8 mouse cellular contexts compared by ENCODE assay signal in genomic region chr10:28074653-28075451, GRCm38 (mm10). TPM values are rescaled to one million over a fixed set of nuclear protein-coding genes. Genes with fewer than 3 reads are reported as not detected.
A peak's percentile ranks its signal among the peaks of the same experiment; 100 is the strongest.
DNase-seq lines count a peak whose midpoint lies in the region; ATAC-seq and TF ChIP-seq lines count a peak whose summit lies in the region.

Gene Ptprk (plus strand): TSS chr10:28074820.

- DNase-seq in R1 (ENCODE audit: low read depth, low spot score), result peak; percentile 93
- DNase-seq in cerebellum, postnatal 10 days, result peak; percentile 90 to 96
- DNase-seq in frontal cortex, postnatal 25 days (ENCODE audit: low spot score in 2 of 2), result peak; percentile 77 to 79
- DNase-seq in layer of hippocampus, postnatal 14 days (ENCODE audit: low spot score in 2 of 2), result peak; percentile 86 to 91
- peak; percentile 98 for DNase-seq in lung, postnatal 0 days (ENCODE audit: low spot score)
- DNase-seq in retina, postnatal 7 days (ENCODE audit: low read depth, low spot score), result peak; percentile 43
- peak; percentile 94 for DNase-seq in urinary bladder, postnatal 14 days (ENCODE audit: low spot score)

- H3K27ac ChIP-seq in hindbrain, embryonic 12.5 days, result peak within 1 kb of the TSS; percentile 93
- H3K27ac ChIP-seq in lung, postnatal 0 days (ENCODE audit: low read length), result peak within 1 kb of the TSS; percentile 97

- TF ChIP-seq CTCF in lung, postnatal 0 days (IDR thresholded peaks at IDR 0.05), result peak; percentile 12

- peak within 1 kb of the TSS; percentile 68 for H3K4me3 ChIP-seq in hindbrain, embryonic 12.5 days
- H3K4me3 ChIP-seq in lung, postnatal 0 days (ENCODE audit: low read depth, low read length), result peak within 1 kb of the TSS; percentile 83

- no peaks in the 10 kb centered on the region for H3K9me3 ChIP-seq in hindbrain, embryonic 12.5 days (replicated peaks)
- no peaks in the 10 kb centered on the region for H3K9me3 ChIP-seq in lung, postnatal 0 days (ENCODE audit: low read length)

- no peak for TF ChIP-seq EP300 in lung, postnatal 0 days (IDR thresholded peaks at IDR 0.05)

- no peaks in the 10 kb centered on the region for H3K36me3 ChIP-seq in hindbrain, embryonic 12.5 days
- H3K36me3 ChIP-seq in lung, postnatal 0 days (ENCODE audit: insufficient read depth, low read length), result no peaks in the 10 kb centered on the region

- H3K4me2 ChIP-seq in hindbrain, embryonic 12.5 days (replicated peaks), result peak within 1 kb of the TSS; percentile 89
- H3K4me2 ChIP-seq in lung, postnatal 0 days (replicated peaks; ENCODE audit: low read depth, low read length), result peak within 1 kb of the TSS; percentile 82

- WGBS in hindbrain, embryonic 12.5 days, result under 1% methylated on average over 75 of the region's 77 CpGs
- WGBS in lung, postnatal 0 days, result under 1% methylated on average over 61 of the region's 77 CpGs

- peak; percentile 98 for ATAC-seq in hindbrain, embryonic 12.5 days (ENCODE audit: low FRiP score)
- peak; percentile 99 for ATAC-seq in lung, postnatal 0 days

- no peaks in the 10 kb centered on the region for H3K27me3 ChIP-seq in hindbrain, embryonic 12.5 days
- H3K27me3 ChIP-seq in lung, postnatal 0 days (replicated peaks; ENCODE audit: insufficient read depth, low read length), result no peaks in the 10 kb centered on the region

- peak within 1 kb of the TSS; percentile 80 for H3K9ac ChIP-seq in hindbrain, embryonic 12.5 days
- peak within 1 kb of the TSS; percentile 89 for H3K9ac ChIP-seq in lung, postnatal 0 days (replicated peaks; ENCODE audit: low read depth)

- H3K4me1 ChIP-seq in hindbrain, embryonic 12.5 days, result 0 out of 2 replicates have a peak, but pooled peaks cover 8% of the 10 kb centered on the region
- H3K4me1 ChIP-seq in lung, postnatal 0 days (ENCODE audit: insufficient read depth, low read depth, low read length), result no peaks in the 10 kb centered on the region; the same call in 1 of the 2 replicates

RNA-seq across cellular contexts. Expression of gene Ptprk, which starts in this region (rescaled TPM):
- polyA plus RNA-seq in hindbrain, embryonic 12.5 days (2016; fragmentation: Nextera tagmentation; extraction: Ambion mirVana), result 31.0 and 31.9 TPM in 2 replicates
- total RNA-seq in layer of hippocampus, postnatal 14 days (2021), result 10 to 100 TPM; 54.5 to 55.0 TPM
- polyA plus RNA-seq in lung, postnatal 0 days (2015; fragmentation: Nextera tagmentation; extraction: Ambion mirVana), result 31.1 and 36.2 TPM in 2 replicates

Comparison
In these comparisons a context has a peak if more than half of its experiments do, and no peak if none do; other contexts are left out.
1. Peak in every context shown above with its lines: DNase-seq, ATAC-seq, H3K4me3 ChIP-seq and H3K27ac ChIP-seq.
2. DNase-seq: peak in every context shown above with its lines; median percentile 98 in lung, postnatal 0 days; 94 in urinary bladder, postnatal 14 days; 93 in R1; 93 in cerebellum, postnatal 10 days; 88 in layer of hippocampus, postnatal 14 days; 78 in frontal cortex, postnatal 25 days; 43 in retina, postnatal 7 days.